Mouse (Mus musculus) adrenal gland, adult 18-20 months (tissue): ENCODE data around the gene Tex36. TPM values are rescaled to one million over a fixed set of nuclear protein-coding genes. Genes with fewer than 3 reads are reported as not detected.

Experiments used
- DNase-seq, 2 experiments: peaks; one replicate each; pipeline ENCODE4 v3.0.0; 2021 to 2022; ENCODE audit warnings: low spot score in 2 of 2
- total RNA-seq, 2 experiments: library from RNA; stranded (reverse); gene quantifications; 1 replicate in 1 of 2; 2 replicates in 1 of 2; pipeline ENCODE4 v1.2.3; 2021

Gene Tex36
- total RNA-seq, 2 experiments from 2014 or later = not detected

DNA sequence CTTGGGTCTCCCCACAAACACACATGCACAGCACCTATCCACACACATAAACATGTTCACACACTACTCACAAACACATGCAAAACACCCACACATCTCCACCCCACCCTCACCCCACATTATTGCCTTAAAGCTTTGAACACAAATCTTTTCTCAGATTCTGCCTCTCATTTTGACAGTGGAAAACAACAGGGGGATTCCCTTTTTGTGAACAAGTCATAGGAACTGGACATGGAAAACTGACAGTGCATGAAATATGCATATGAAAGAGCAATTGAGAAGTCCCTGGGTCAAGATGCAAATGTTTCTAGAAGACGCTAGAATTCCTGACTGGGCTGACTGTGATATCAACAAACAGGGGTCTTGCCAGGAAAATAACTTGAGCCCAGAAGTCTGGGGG is 1.4 kb downstream of the Tex36 start:
- DNase-seq = no peak

GRCm38 (mm10) chr7:133591750-133592149 is 10.2 kb downstream of the Tex36 start:
- no peak for DNase-seq

DNA sequence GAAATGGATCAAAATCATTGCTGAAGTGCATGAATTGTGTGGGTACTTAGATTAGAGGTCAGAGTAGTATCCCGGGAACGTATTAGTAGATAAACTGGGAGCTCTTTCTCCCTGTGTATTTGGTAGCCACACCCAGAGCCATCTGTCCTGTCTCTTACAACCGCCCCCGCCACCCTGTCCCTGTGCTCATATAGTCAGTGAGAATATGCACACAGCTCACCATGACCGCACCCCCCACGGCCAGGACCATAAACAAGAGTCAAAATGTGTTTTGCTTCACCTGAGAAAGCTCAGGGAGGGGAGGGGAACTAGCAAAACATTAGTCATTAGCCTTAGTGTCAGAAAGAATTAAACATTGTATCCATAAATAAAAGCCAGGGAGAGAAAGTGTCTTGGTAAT is 18.7 kb downstream of the Tex36 start:
- DNase-seq = no peak

DNA sequence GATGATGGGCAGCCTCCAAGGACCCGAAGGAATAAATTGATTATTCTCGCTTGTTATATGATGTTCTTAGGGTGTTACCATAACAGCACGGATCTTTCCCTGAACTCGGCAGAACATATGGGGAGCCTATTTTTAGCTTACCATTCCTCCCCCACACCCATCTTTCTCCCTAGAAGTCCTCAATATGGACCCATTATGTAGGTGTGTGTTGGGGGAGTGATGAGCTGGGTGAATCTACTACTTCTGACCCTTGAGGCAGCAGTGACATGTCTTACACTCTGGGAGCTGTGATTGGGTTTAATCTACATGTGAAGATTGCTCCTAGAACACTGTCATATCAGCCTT is 21.7 kb downstream of the Tex36 start:
- DNase-seq = no peak

GRCm38 (mm10) chr7:133579491-133580295 is 22.3 kb downstream of the Tex36 start:
- DNase-seq = no peak

- no peak for DNase-seq
These were observed 25.1 kb downstream of the Tex36 start for GRCm38 (mm10) chr7:133576825-133577224.

GRCm38 (mm10) chr7:133576281-133576680 is 25.7 kb downstream of the Tex36 start:
- no peak for DNase-seq

- no peak for DNase-seq
These were observed 30.0 kb downstream of the Tex36 start for GRCm38 (mm10) chr7:133571927-133572326.

DNA sequence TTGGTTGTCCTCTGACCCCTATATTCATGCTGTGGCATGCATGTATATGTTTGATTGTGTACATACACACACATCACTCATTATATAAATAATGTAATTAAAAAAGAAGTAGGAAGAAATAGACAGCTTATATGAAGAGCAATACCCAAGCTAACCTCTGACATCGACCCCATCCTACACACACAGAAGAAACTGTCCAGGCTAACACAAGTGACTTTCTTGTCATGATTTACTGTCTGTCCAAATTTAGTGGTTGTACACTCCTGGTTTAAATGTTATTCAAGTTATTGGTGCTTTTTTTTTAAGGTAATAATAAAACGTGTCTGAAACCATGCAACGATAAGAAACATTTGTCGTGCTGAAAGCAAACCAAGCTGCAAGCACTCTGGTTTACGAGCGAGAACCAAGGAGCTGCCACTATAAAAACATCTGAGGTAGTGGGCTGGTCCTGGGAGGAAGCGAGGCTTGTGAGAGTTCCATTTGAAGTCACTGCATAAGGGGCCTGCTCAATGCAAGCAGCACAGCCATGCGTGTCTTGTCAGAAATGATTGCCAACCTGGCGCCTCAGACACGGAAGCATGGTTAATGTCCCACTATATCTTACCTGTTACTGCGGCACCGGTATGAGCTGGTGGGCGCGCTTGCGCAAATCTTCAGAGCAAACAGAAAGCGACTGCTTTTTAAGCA is 32.6 kb downstream of the Tex36 start:
- DNase-seq = no peak

GRCm38 (mm10) chr7:133564600-133564999 is 37.4 kb downstream of the Tex36 start:
- no peak for DNase-seq

DNA sequence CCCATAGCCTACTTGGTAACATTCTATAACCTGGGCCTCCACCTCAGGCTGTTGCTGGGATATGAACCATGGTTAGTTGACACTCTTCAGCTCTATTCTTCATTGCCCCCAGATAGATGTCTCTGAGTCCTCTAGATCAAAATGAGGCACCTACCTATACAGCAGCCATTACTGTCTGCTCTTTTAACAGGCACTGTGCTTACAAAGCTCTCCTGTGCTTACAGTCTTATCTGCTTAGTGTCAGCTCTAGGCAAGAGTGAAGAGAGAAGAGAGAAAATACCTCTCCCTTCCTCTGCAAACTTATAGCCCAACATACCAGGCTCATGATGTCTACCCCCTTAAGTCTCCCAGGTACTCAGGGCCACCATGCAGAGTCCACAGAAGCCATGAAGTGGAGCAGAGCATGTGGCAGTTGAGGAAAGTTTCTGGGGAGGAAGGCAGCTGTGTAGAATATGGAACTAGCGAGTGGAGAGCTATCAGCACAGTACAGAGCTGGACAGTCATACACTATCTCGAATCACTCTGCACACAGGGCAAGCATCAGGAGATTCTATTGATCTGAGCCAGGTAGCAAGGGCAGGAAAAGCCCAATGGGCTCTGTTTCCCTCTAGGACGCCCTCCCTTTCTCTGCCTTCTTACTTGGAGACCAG is 38.7 kb downstream of the Tex36 start:
- DNase-seq = no peak

GRCm38 (mm10) chr7:133555786-133556492 is 46.0 kb downstream of the Tex36 start:
- no peak for DNase-seq

DNA sequence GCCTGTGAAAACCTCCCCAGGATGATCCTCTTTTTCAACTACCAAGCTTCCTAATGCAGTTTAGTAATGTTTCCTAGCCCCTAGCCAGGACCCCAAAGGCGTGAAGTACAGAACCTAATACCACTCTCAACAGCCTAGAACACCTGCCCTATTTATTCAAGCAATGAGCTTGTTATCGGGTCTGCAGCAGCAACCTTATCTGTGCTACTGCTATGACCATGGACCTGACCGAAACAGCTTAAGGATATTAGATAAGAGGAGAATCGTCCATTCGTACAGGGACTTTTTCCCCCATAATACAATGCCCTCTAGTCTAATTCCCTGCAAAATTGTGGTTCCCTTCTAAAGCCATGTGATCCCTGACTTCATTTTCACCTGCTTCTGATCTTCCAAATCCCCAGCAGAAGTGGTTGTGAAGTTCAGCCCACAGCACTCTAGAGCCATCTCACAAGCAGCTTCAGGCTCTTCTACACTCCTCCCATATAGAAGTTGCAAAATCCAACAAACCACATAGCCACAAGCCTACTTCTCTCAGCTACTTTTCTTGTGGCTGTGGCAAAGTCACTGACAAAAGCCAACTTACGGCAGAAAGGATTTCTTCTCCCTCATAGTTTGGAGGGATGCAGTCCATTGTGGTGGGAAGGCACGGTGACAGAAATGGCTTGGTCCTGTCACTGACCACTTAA is 49.5 kb downstream of the Tex36 start:
- no peak for DNase-seq

DNA sequence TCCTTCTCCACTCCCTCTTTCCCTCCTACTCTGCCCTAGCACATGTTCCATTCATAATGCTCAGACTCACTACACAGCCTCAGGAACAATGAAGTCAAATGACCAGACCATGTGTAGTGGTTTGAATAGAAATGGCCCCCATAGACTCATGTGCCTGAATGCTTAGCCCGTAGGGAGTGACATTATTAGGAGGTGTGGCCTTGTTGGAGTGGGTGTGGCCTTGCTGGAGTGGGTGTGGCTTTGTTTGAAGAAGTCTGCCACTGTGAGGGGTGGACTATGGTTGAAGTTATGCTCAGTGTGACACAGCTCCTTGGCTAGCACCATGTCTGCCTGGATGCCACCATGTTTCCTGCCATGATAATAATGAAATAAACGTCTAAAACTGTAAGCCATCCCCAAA is 51.0 kb downstream of the Tex36 start:
- no peak for DNase-seq

DNA sequence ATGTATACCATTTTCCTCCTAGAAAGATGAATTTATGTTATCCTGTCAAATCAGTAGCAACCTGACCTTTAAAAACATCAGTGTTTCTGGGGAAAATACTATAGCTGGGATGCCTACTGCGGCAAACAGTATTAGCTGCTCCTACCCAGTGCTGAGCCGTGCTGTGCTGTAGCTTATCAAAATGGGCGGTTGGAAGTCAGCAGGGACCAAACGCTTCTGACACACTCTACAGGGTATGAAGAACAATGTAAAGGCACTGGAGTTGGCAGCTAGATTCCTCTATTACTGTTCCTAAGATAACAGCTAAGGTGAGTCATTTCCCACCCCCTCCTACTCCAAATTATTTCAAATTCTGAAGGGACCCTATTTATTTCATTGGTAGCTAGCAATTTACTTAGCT is 53.5 kb downstream of the Tex36 start:
- DNase-seq = no peak

DNA sequence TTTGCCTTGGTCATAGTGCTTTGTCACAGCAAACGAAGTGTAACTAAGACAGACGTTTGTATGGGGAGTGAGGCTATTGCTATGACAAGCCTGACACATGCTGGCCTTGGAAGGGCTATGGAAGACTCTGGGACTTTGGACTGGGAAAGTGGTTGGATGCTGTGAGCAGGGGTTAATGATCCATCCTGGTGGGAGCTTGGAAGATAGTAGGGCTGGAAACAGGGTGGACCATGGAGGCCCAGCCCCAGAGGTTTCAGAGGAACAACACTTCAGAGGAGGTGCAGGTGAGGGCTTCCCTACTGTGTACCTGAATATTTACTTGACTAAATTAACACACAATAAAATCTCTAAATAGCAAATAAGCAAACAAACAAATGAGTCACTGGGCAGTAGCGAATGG is 56.3 kb downstream of the Tex36 start:
- no peak for DNase-seq

- DNase-seq = no peak
These were observed 57.0 kb downstream of the Tex36 start for GRCm38 (mm10) chr7:133544966-133545365.

- DNase-seq = no peak
These were observed 58.8 kb downstream of the Tex36 start for GRCm38 (mm10) chr7:133543131-133543530.

- no peak for DNase-seq
These were observed 64.6 kb downstream of the Tex36 start for GRCm38 (mm10) chr7:133537366-133537765.
